Mouse (Mus musculus) spleen, adult 2 months (tissue): Measurements from ENCODE around the gene Zfp385b.

Experiments
- CTCF ChIP-seq: fragments of 200-500 bp; IDR thresholded peaks from 2 replicates; pipeline ENCODE4 v1.5.1; 2011; ENCODE audit warnings: mild to moderate bottlenecking, inconsistent platforms; ENCODE audit not compliant: insufficient read depth, insufficient read length, insufficient replicate concordance; ENCODE audit errors: extremely low read depth
- POLR2A ChIP-seq: fragments of 200-500 bp; IDR thresholded peaks from 2 replicates; pipeline ENCODE4 v1.6.1; 2011; ENCODE audit warnings: low read depth, low read length, inconsistent platforms

DNA sequence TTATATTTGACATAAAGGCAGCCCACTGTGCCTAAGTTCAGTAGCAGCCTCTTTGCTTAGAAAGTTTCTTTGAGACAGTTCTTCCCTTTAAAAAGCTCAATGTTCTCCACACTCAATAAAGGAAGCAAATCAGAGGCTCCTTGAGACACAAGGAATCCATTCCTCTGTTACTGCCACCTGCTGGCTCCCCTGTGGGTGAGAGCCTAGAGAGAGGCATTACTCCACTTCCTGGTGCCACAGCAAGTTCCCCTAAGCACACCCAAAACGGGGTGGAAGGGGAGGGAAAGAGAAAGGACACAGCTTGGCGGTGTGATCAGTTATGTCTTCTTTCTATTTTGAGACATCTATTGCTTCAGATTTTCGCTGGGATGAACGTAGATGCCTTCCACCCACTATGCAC lies 450.3 kb downstream of the Zfp385b start:
- TF ChIP-seq POLR2A = no peak
- no peak for TF ChIP-seq CTCF
